Mouse (Mus musculus): ENCODE results near the gene Arap1. TPM values are rescaled to one million over a fixed set of nuclear protein-coding genes. Genes with fewer than 3 reads are reported as not detected.

The Arap1 gene
- polyA plus RNA-seq, 1 experiment from 2014 or later = 82.8 TPM

- Histone ChIP-seq H3K4me1 (peaks cover 29% of the 10 kb centered on the region), H3K27me3 (no peaks in the 10 kb centered on the region), H3K4me2 (replicated peaks) (no peak overlapping the region), H3K36me3 (no peaks in the 10 kb centered on the region), H3K9ac (no peak overlapping the region), H3K27ac (replicated peaks) (no peak overlapping the region), H3K9me3 (replicated peaks) (no peaks in the 10 kb centered on the region), H3K4me3 (replicated peaks) (no peak overlapping the region)
- WGBS = 89% methylated on average over 2 of the region's 2 CpGs
- ATAC-seq (ENCODE audit: insufficient number of reproducible peaks, low FRiP score, low TSS enrichment, low read depth) = no peak
Observed at GRCm38 (mm10) chr7:101327786-101328185, 20.1 kb upstream of the Arap1 start.

- no peak overlapping the region for H3K9ac ChIP-seq
- H3K9me3 ChIP-seq (replicated peaks) = no peaks in the 10 kb centered on the region
- no peaks in the 10 kb centered on the region for H3K27me3 ChIP-seq
- ATAC-seq (ENCODE audit: insufficient number of reproducible peaks, low FRiP score, low TSS enrichment, low read depth) = peak; percentile 67
- H3K4me1 ChIP-seq = peaks cover 23% of the 10 kb centered on the region
- H3K4me2 ChIP-seq (replicated peaks) = no peak overlapping the region
- no peak overlapping the region for H3K4me3 ChIP-seq (replicated peaks)
- 63% methylated on average over 4 of the region's 4 CpGs for WGBS
- no peak overlapping the region for H3K27ac ChIP-seq (replicated peaks)
- H3K36me3 ChIP-seq = no peaks in the 10 kb centered on the region
Observed at GRCm38 (mm10) chr7:101328621-101329158, 19.2 kb upstream of the Arap1 start.

- ATAC-seq (ENCODE audit: insufficient number of reproducible peaks, low FRiP score, low TSS enrichment, low read depth) = no peak
- Histone ChIP-seq H3K27me3 (no peaks in the 10 kb centered on the region), H3K4me3 (replicated peaks) (no peak overlapping the region), H3K36me3 (no peaks in the 10 kb centered on the region), H3K27ac (replicated peaks) (no peak overlapping the region), H3K4me2 (replicated peaks) (no peak overlapping the region), H3K9ac (no peak overlapping the region), H3K9me3 (replicated peaks) (no peaks in the 10 kb centered on the region), H3K4me1 (peaks cover 23% of the 10 kb centered on the region)
- 77% methylated on average over 4 of the region's 4 CpGs for WGBS
Observed at GRCm38 (mm10) chr7:101329606-101330005, 18.3 kb upstream of the Arap1 start.

GRCm38 (mm10) chr7:101330074-101330840 lies 17.6 kb upstream of the Arap1 start:
- Histone ChIP-seq H3K4me1 (peaks cover 23% of the 10 kb centered on the region), H3K9me3 (replicated peaks) (no peaks in the 10 kb centered on the region), H3K4me2 (replicated peaks) (no peak overlapping the region), H3K36me3 (no peaks in the 10 kb centered on the region), H3K4me3 (replicated peaks) (no peak overlapping the region), H3K27ac (replicated peaks) (no peak overlapping the region), H3K27me3 (no peaks in the 10 kb centered on the region), H3K9ac (no peak overlapping the region)
- ATAC-seq (ENCODE audit: insufficient number of reproducible peaks, low FRiP score, low TSS enrichment, low read depth) = no peak
- 71% methylated on average over 10 of the region's 10 CpGs for WGBS

GRCm38 (mm10) chr7:101330841-101331173 lies 17.1 kb upstream of the Arap1 start:
- Histone ChIP-seq H3K4me3 (replicated peaks) (no peak overlapping the region), H3K4me1 (peaks cover 23% of the 10 kb centered on the region), H3K9ac (no peak overlapping the region), H3K27me3 (no peaks in the 10 kb centered on the region), H3K27ac (replicated peaks) (no peak overlapping the region), H3K9me3 (replicated peaks) (no peaks in the 10 kb centered on the region), H3K36me3 (no peaks in the 10 kb centered on the region), H3K4me2 (replicated peaks) (no peak overlapping the region)
- WGBS = 52% methylated on average over 4 of the region's 4 CpGs
- ATAC-seq (ENCODE audit: insufficient number of reproducible peaks, low FRiP score, low TSS enrichment, low read depth) = no peak

- ATAC-seq (ENCODE audit: insufficient number of reproducible peaks, low FRiP score, low TSS enrichment, low read depth) = no peak
- 74% methylated on average over 5 of the region's 5 CpGs for WGBS
- H3K9me3 ChIP-seq (replicated peaks) = no peaks in the 10 kb centered on the region
- H3K4me1 ChIP-seq = peaks cover 23% of the 10 kb centered on the region
- no peak overlapping the region for H3K27ac ChIP-seq (replicated peaks)
- H3K27me3 ChIP-seq = no peaks in the 10 kb centered on the region
- H3K4me3 ChIP-seq (replicated peaks) = no peak overlapping the region
- H3K9ac ChIP-seq = no peak overlapping the region
- no peaks in the 10 kb centered on the region for H3K36me3 ChIP-seq
- H3K4me2 ChIP-seq (replicated peaks) = no peak overlapping the region
Observed at GRCm38 (mm10) chr7:101332045-101332831, 15.6 kb upstream of the Arap1 start.

GRCm38 (mm10) chr7:101335228-101335627 lies 12.6 kb upstream of the Arap1 start:
- no peaks in the 10 kb centered on the region for H3K36me3 ChIP-seq
- no peaks in the 10 kb centered on the region for H3K9me3 ChIP-seq (replicated peaks)
- no peaks in the 10 kb centered on the region for H3K27me3 ChIP-seq
- H3K4me1 ChIP-seq = peaks cover 6% of the 10 kb centered on the region; the same call in 1 of the 2 replicates
- no peak overlapping the region for H3K4me3 ChIP-seq (replicated peaks)
- no peak overlapping the region for H3K27ac ChIP-seq (replicated peaks)
- no peak overlapping the region for H3K4me2 ChIP-seq (replicated peaks)
- no peak overlapping the region for H3K9ac ChIP-seq
- 75% methylated on average over 2 of the region's 2 CpGs for WGBS
- no peak for ATAC-seq (ENCODE audit: insufficient number of reproducible peaks, low FRiP score, low TSS enrichment, low read depth)

GRCm38 (mm10) chr7:101336686-101337085 lies 11.2 kb upstream of the Arap1 start:
- H3K4me2 ChIP-seq (replicated peaks) = no peak overlapping the region
- H3K9me3 ChIP-seq (replicated peaks) = no peaks in the 10 kb centered on the region
- no peaks in the 10 kb centered on the region for H3K4me1 ChIP-seq
- ATAC-seq (ENCODE audit: insufficient number of reproducible peaks, low FRiP score, low TSS enrichment, low read depth) = no peak
- no peak overlapping the region for H3K4me3 ChIP-seq (replicated peaks)
- H3K27me3 ChIP-seq = no peaks in the 10 kb centered on the region
- H3K9ac ChIP-seq = no peak overlapping the region
- no peak overlapping the region for H3K27ac ChIP-seq (replicated peaks)
- WGBS = 80% methylated on average over 3 of the region's 3 CpGs
- no peaks in the 10 kb centered on the region for H3K36me3 ChIP-seq

- no peak overlapping the region for H3K4me3 ChIP-seq (replicated peaks)
- H3K36me3 ChIP-seq = no peaks in the 10 kb centered on the region
- H3K9me3 ChIP-seq (replicated peaks) = no peaks in the 10 kb centered on the region
- no peaks in the 10 kb centered on the region for H3K4me1 ChIP-seq
- no peak for ATAC-seq (ENCODE audit: insufficient number of reproducible peaks, low FRiP score, low TSS enrichment, low read depth)
- 90% methylated on average over 3 of the region's 3 CpGs for WGBS
- H3K9ac ChIP-seq = no peak overlapping the region
- no peak overlapping the region for H3K4me2 ChIP-seq (replicated peaks)
- no peak overlapping the region for H3K27ac ChIP-seq (replicated peaks)
- H3K27me3 ChIP-seq = no peaks in the 10 kb centered on the region
Observed at GRCm38 (mm10) chr7:101337401-101337800, 10.5 kb upstream of the Arap1 start.

- Histone ChIP-seq H3K9ac (no peak overlapping the region), H3K4me3 (replicated peaks) (no peak overlapping the region), H3K27ac (replicated peaks) (no peak overlapping the region), H3K4me1 (no peaks in the 10 kb centered on the region), H3K4me2 (replicated peaks) (no peak overlapping the region), H3K9me3 (replicated peaks) (no peaks in the 10 kb centered on the region), H3K27me3 (no peaks in the 10 kb centered on the region), H3K36me3 (0 out of 2 replicates have a peak, but pooled peaks cover 5% of the 10 kb centered on the region)
- no peak for ATAC-seq (ENCODE audit: insufficient number of reproducible peaks, low FRiP score, low TSS enrichment, low read depth)
- 44% methylated on average over 6 of the region's 6 CpGs for WGBS
Observed at GRCm38 (mm10) chr7:101341405-101341804, 6.5 kb upstream of the Arap1 start.

GRCm38 (mm10) chr7:101343135-101343534 lies 4.7 kb upstream of the Arap1 start:
- Histone ChIP-seq H3K4me2 (replicated peaks) (no peak overlapping the region), H3K9ac (no peak overlapping the region), H3K4me3 (replicated peaks) (no peak overlapping the region), H3K36me3 (0 out of 2 replicates have a peak, but pooled peaks cover 5% of the 10 kb centered on the region), H3K27ac (replicated peaks) (no peak overlapping the region), H3K27me3 (no peaks in the 10 kb centered on the region), H3K9me3 (replicated peaks) (no peaks in the 10 kb centered on the region), H3K4me1 (peaks cover 12% of the 10 kb centered on the region)
- 68% methylated on average over 7 of the region's 7 CpGs for WGBS
- no peak for ATAC-seq (ENCODE audit: insufficient number of reproducible peaks, low FRiP score, low TSS enrichment, low read depth)

Measured in embryonic facial prominence, embryonic 15.5 days (tissue).